7 mouse cellular contexts compared by ENCODE assay signal in the genomic region with DNA sequence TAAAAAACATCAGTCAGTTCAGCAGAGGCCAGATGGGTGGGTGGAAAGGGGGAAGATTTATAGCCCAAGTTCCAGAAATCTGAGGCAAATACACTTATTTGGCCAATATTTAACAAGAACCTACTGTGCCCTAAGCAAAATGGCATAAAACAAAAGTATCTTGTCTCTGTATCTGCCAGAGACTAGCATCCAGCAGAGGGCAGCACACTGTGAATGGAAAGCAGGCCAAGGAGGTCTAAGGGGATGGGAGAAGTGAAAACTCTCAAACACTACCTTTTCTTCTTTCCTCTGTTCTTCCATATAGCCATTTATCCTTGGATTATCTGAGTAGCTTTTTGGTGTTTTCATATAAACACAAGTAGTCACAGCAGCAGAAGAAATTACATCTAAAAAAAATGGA.
DNase-seq lines count a peak whose midpoint lies in the region; ATAC-seq and TF ChIP-seq lines count a peak whose summit lies in the region.

No protein-coding gene starts in this region.

- TF ChIP-seq EP300 in stomach, postnatal 0 days (optimal IDR thresholded peaks at IDR 0.05) = no peak

- no peaks in the 10 kb centered on the region for H3K36me3 ChIP-seq in forebrain, embryonic 14.5 days (ENCODE audit: control insufficient read depth, insufficient read depth, low read length)
- H3K36me3 ChIP-seq in limb, embryonic 14.5 days (ENCODE audit: control insufficient read depth, insufficient read depth, low read length) = no peaks in the 10 kb centered on the region
- no peaks in the 10 kb centered on the region for H3K36me3 ChIP-seq in stomach, postnatal 0 days (ENCODE audit: control insufficient read depth, insufficient read depth, low read length)

- ATAC-seq in forebrain, embryonic 14.5 days = 0 out of 2 replicates have a peak, but pooled peaks have one; percentile 44
- no peak for ATAC-seq in limb, embryonic 14.5 days (ENCODE audit: low FRiP score, low read depth)
- ATAC-seq in stomach, postnatal 0 days (ENCODE audit: low FRiP score, low TSS enrichment) = no peak

- no peaks in the 10 kb centered on the region for H3K9me3 ChIP-seq in forebrain, embryonic 14.5 days (replicated peaks; ENCODE audit: control insufficient read depth, low read length)
- no peaks in the 10 kb centered on the region for H3K9me3 ChIP-seq in limb, embryonic 14.5 days (ENCODE audit: control insufficient read depth, low read length)
- H3K9me3 ChIP-seq in stomach, postnatal 0 days (ENCODE audit: control insufficient read depth, low read length) = no peaks in the 10 kb centered on the region

- no peaks in the 10 kb centered on the region for H3K4me1 ChIP-seq in forebrain, embryonic 14.5 days (ENCODE audit: control insufficient read depth, insufficient read depth, low read length)
- no peaks in the 10 kb centered on the region for H3K4me1 ChIP-seq in limb, embryonic 14.5 days (ENCODE audit: control insufficient read depth, insufficient read depth, low read length)
- no peaks in the 10 kb centered on the region for H3K4me1 ChIP-seq in stomach, postnatal 0 days (replicated peaks; ENCODE audit: control insufficient read depth, insufficient read depth)

- peak; percentile 33 for DNase-seq in layer of hippocampus, adult 11-12 months (ENCODE audit: low spot score)
- DNase-seq in layer of hippocampus, adult 9-11 months = no peak
- DNase-seq in NIH3T3 (ENCODE audit: low read depth) = peak; percentile 69
- peak; percentile 55 for DNase-seq in adrenal gland, postnatal 25 days
- DNase-seq in forebrain, embryonic 14.5 days (ENCODE audit: low spot score) = peak; percentile 63
- peak; percentile 14 for DNase-seq in limb, embryonic 14.5 days (ENCODE audit: low spot score)
- DNase-seq in stomach, postnatal 0 days (ENCODE audit: low spot score) = peak; percentile 29

- no peak overlapping the region for H3K27ac ChIP-seq in forebrain, embryonic 14.5 days (ENCODE audit: low read depth, low read length)
- no peak overlapping the region for H3K27ac ChIP-seq in limb, embryonic 14.5 days (replicated peaks; ENCODE audit: low read depth, low read length)
- H3K27ac ChIP-seq in stomach, postnatal 0 days (replicated peaks) = no peak overlapping the region

- no peak overlapping the region for H3K4me3 ChIP-seq in forebrain, embryonic 14.5 days (ENCODE audit: low read depth, low read length)
- no peak overlapping the region for H3K4me3 ChIP-seq in limb, embryonic 14.5 days (replicated peaks; ENCODE audit: low read length)
- no peak overlapping the region for H3K4me3 ChIP-seq in stomach, postnatal 0 days (ENCODE audit: low read depth, low read length)

- H3K4me2 ChIP-seq in forebrain, embryonic 14.5 days (ENCODE audit: low read length) = no peak overlapping the region
- no peak overlapping the region for H3K4me2 ChIP-seq in limb, embryonic 14.5 days (replicated peaks; ENCODE audit: low read depth, low read length, severe bottlenecking)
- no peak overlapping the region for H3K4me2 ChIP-seq in stomach, postnatal 0 days (replicated peaks; ENCODE audit: low read depth)

- TF ChIP-seq CTCF in stomach, postnatal 0 days (IDR thresholded peaks at IDR 0.05; ENCODE audit: low read depth) = peak; percentile 78

- no peaks in the 10 kb centered on the region for H3K27me3 ChIP-seq in forebrain, embryonic 14.5 days (replicated peaks; ENCODE audit: control insufficient read depth, insufficient read depth, low read length)
- no peaks in the 10 kb centered on the region for H3K27me3 ChIP-seq in limb, embryonic 14.5 days (ENCODE audit: control insufficient read depth, insufficient read depth, low read length)
- H3K27me3 ChIP-seq in stomach, postnatal 0 days (ENCODE audit: control insufficient read depth, insufficient read depth, low read length) = no peaks in the 10 kb centered on the region

- no peak overlapping the region for H3K9ac ChIP-seq in forebrain, embryonic 14.5 days (ENCODE audit: low read length)
- H3K9ac ChIP-seq in limb, embryonic 14.5 days (ENCODE audit: low read depth, low read length, severe bottlenecking) = no peak overlapping the region
- no peak overlapping the region for H3K9ac ChIP-seq in stomach, postnatal 0 days (ENCODE audit: low read length)

- TF ChIP-seq POLR2A in limb, embryonic 14.5 days (IDR thresholded peaks at IDR 0.05; ENCODE audit: borderline replicate concordance, extremely low read depth, insufficient read depth, insufficient read length) = no peak
